Mouse (Mus musculus) lung, postnatal 4 days (tissue): ENCODE data around the gene Pitx3.
"Not testable (repeated sequence)": the region's sequence is repeated elsewhere in the genome, so short reads cannot be mapped to it uniquely, and the experiment has no call there.

Experiments used
- DNase-seq, 2 experiments: peaks; one replicate each; pipeline ENCODE4 v3.0.0; 2021

The Pitx3 gene

GRCm38 (mm10) chr19:46147511-46148371, at the start of gene Pitx3:
Pitx3 (minus strand) TSS chr19:46148326.
- peak; percentile 17 to 47 for DNase-seq

- no peak for DNase-seq
Measured at GRCm38 (mm10) chr19:46187203-46187602, 39.1 kb upstream of the Pitx3 start.

GRCm38 (mm10) chr19:46186611-46187010, 38.5 kb upstream of the Pitx3 start:
- DNase-seq = no peak

- no peak for DNase-seq
Measured at GRCm38 (mm10) chr19:46182241-46182640, 34.1 kb upstream of the Pitx3 start.

- no peak for DNase-seq
Measured at GRCm38 (mm10) chr19:46180274-46180673, 32.1 kb upstream of the Pitx3 start.

- DNase-seq = no peak
Measured at GRCm38 (mm10) chr19:46177046-46177445, 28.9 kb upstream of the Pitx3 start.

- DNase-seq = no peak
Measured at GRCm38 (mm10) chr19:46175173-46175572, 27.0 kb upstream of the Pitx3 start.

- no peak for DNase-seq
Measured at GRCm38 (mm10) chr19:46172541-46172940, 24.4 kb upstream of the Pitx3 start.

GRCm38 (mm10) chr19:46169913-46170312, 21.8 kb upstream of the Pitx3 start:
- no peak for DNase-seq

GRCm38 (mm10) chr19:46169396-46169795, 21.3 kb upstream of the Pitx3 start:
- DNase-seq = no peak

- DNase-seq = not testable (repeated sequence)
Measured at GRCm38 (mm10) chr19:46167169-46167568, 19.0 kb upstream of the Pitx3 start.

- no peak for DNase-seq
Measured at GRCm38 (mm10) chr19:46165950-46166349, 17.8 kb upstream of the Pitx3 start.

- DNase-seq = peak; percentile 95 to 96
Measured at GRCm38 (mm10) chr19:46152127-46152803, 4.1 kb upstream of the Pitx3 start, which contains the start of gene Gbf1. Gbf1 (plus strand) TSS chr19:46152509.

GRCm38 (mm10) chr19:46149091-46149490, 965 bp upstream of the Pitx3 start:
- no peak for DNase-seq

- DNase-seq = peak; percentile 91 to 92
Measured at GRCm38 (mm10) chr19:46148372-46148760, 240 bp upstream of the Pitx3 start.

- peak in 1 of 2 experiments; percentile 27 for DNase-seq
Measured at GRCm38 (mm10) chr19:46141091-46141490, 7.0 kb downstream of the Pitx3 start.

GRCm38 (mm10) chr19:46140324-46140723, 7.8 kb downstream of the Pitx3 start:
- no peak for DNase-seq

GRCm38 (mm10) chr19:46136639-46137580, 11.2 kb downstream of the Pitx3 start:
- DNase-seq = peak; percentile 77 to 84

GRCm38 (mm10) chr19:46135789-46136638, 12.1 kb downstream of the Pitx3 start:
- DNase-seq = peak; percentile 67 to 76

- DNase-seq = peak; percentile 85 to 93
Measured at GRCm38 (mm10) chr19:46135297-46135696, 12.8 kb downstream of the Pitx3 start.

GRCm38 (mm10) chr19:46132577-46132976, 15.5 kb downstream of the Pitx3 start:
- DNase-seq = no peak
